Mouse (Mus musculus): ENCODE measurements around the gene Olfr1261. TPM values are rescaled to one million over a fixed set of nuclear protein-coding genes. Genes with fewer than 3 reads are reported as not detected.

The Olfr1261 gene
- polyA plus RNA-seq, 1 experiment from 2014 or later = not detected

- no peak within 1 kb of the TSS for H3K4me2 ChIP-seq (replicated peaks; ENCODE audit: low read depth, low read length)
- H3K27ac ChIP-seq (ENCODE audit: low read length) = no peak within 1 kb of the TSS
- H3K4me3 ChIP-seq (ENCODE audit: low read depth, low read length) = no peak within 1 kb of the TSS
- H3K27me3 ChIP-seq (replicated peaks; ENCODE audit: insufficient read depth, low read length) = no peaks in the 10 kb centered on the region
- no peak for TF ChIP-seq CTCF (IDR thresholded peaks at IDR 0.05)
- no peak for TF ChIP-seq EP300 (IDR thresholded peaks at IDR 0.05)
- no peaks in the 10 kb centered on the region for H3K4me1 ChIP-seq (ENCODE audit: insufficient read depth, low read depth, low read length)
- no peaks in the 10 kb centered on the region for H3K36me3 ChIP-seq (ENCODE audit: insufficient read depth, low read length)
- no peak within 1 kb of the TSS for H3K9ac ChIP-seq (replicated peaks; ENCODE audit: low read depth)
- ATAC-seq = no peak
- H3K9me3 ChIP-seq (ENCODE audit: low read length) = no peaks in the 10 kb centered on the region
- no peak for DNase-seq (ENCODE audit: low spot score)
Observed at GRCm38 (mm10) chr2:90035037-90035436, 44.0 kb downstream of the Olfr1261 start, which contains the start of gene Olfr1265. Gene Olfr1265, plus strand, starts transcription at chr2:90035337.

Other genes with a start within 250 kb of the Olfr1261 start
- gene Olfr1253, start 234.1 kb upstream of the Olfr1261 start, polyA plus RNA-seq (2015; fragmentation: Nextera tagmentation; extraction: Ambion mirVana) = not detected in 2 replicates
- gene Olfr1254, start 197.6 kb upstream of the Olfr1261 start, polyA plus RNA-seq (2015; fragmentation: Nextera tagmentation; extraction: Ambion mirVana) = not detected in 2 replicates
- not detected in 2 replicates for gene Olfr1255, start 179.2 kb upstream of the Olfr1261 start, polyA plus RNA-seq (2015; fragmentation: Nextera tagmentation; extraction: Ambion mirVana)
- not detected in 2 replicates for gene Olfr1256, start 149.7 kb upstream of the Olfr1261 start, polyA plus RNA-seq (2015; fragmentation: Nextera tagmentation; extraction: Ambion mirVana)
- not detected in 2 replicates for gene Olfr48, start 143.0 kb upstream of the Olfr1261 start, polyA plus RNA-seq (2015; fragmentation: Nextera tagmentation; extraction: Ambion mirVana)
- gene Olfr1257, start 112.8 kb upstream of the Olfr1261 start, polyA plus RNA-seq (2015; fragmentation: Nextera tagmentation; extraction: Ambion mirVana) = not detected in 2 replicates
- gene Olfr1258, start 63.9 kb upstream of the Olfr1261 start, polyA plus RNA-seq (2015; fragmentation: Nextera tagmentation; extraction: Ambion mirVana) = not detected in 2 replicates
- not detected in 2 replicates for gene Olfr1259, start 42.6 kb upstream of the Olfr1261 start, polyA plus RNA-seq (2015; fragmentation: Nextera tagmentation; extraction: Ambion mirVana)
- gene Olfr1260, start 16.9 kb upstream of the Olfr1261 start, polyA plus RNA-seq (2015; fragmentation: Nextera tagmentation; extraction: Ambion mirVana) = not detected in 2 replicates
- not detected in 2 replicates for gene Olfr1262, start 8.9 kb downstream of the Olfr1261 start, polyA plus RNA-seq (2015; fragmentation: Nextera tagmentation; extraction: Ambion mirVana)
- gene Olfr1263, start 20.9 kb downstream of the Olfr1261 start, polyA plus RNA-seq (2015; fragmentation: Nextera tagmentation; extraction: Ambion mirVana) = not detected in 2 replicates
- gene Olfr1264, start 34.4 kb downstream of the Olfr1261 start, polyA plus RNA-seq (2015; fragmentation: Nextera tagmentation; extraction: Ambion mirVana) = not detected in 2 replicates
- not detected in 2 replicates for gene Olfr1265, start 44.1 kb downstream of the Olfr1261 start, polyA plus RNA-seq (2015; fragmentation: Nextera tagmentation; extraction: Ambion mirVana)
- gene Olfr140, start 72.4 kb downstream of the Olfr1261 start, polyA plus RNA-seq (2015; fragmentation: Nextera tagmentation; extraction: Ambion mirVana) = not detected in 2 replicates
- not detected in 2 replicates for gene Olfr1269, start 130.2 kb downstream of the Olfr1261 start, polyA plus RNA-seq (2015; fragmentation: Nextera tagmentation; extraction: Ambion mirVana)
- gene Olfr32, start 151.1 kb downstream of the Olfr1261 start, polyA plus RNA-seq (2015; fragmentation: Nextera tagmentation; extraction: Ambion mirVana) = not detected in 2 replicates
- not detected in 2 replicates for gene Olfr1270, start 161.9 kb downstream of the Olfr1261 start, polyA plus RNA-seq (2015; fragmentation: Nextera tagmentation; extraction: Ambion mirVana)
- gene Olfr1506, start 233.3 kb downstream of the Olfr1261 start, polyA plus RNA-seq (2015; fragmentation: Nextera tagmentation; extraction: Ambion mirVana) = not detected in 2 replicates